Mouse (Mus musculus) cortical plate, adult 2 months (tissue): ENCODE measurements around the gene Lsamp.

Source experiments
- CTCF ChIP-seq: fragments of 200-500 bp; IDR thresholded peaks from 2 replicates; pipeline ENCODE4 v1.5.1; 2011; ENCODE audit warnings: mild to moderate bottlenecking, control low read depth, low read length; ENCODE audit not compliant: insufficient read depth; ENCODE audit errors: extremely low read depth
- POLR2A ChIP-seq: fragments of 200-500 bp; IDR thresholded peaks from 2 replicates; pipeline ENCODE4 v1.6.1; 2011; ENCODE audit warnings: mild to moderate bottlenecking, low read length, control low read depth; ENCODE audit not compliant: insufficient read depth; ENCODE audit errors: extremely low read depth

- TF ChIP-seq POLR2A (no peak), CTCF (no peak)
Measured at GRCm38 (mm10) chr16:41521566-41521965, 1537.4 kb downstream of the Lsamp start.
